Mouse (Mus musculus): ENCODE data around the gene Pmm1. TPM values are rescaled to one million over a fixed set of nuclear protein-coding genes. Genes with fewer than 3 reads are reported as not detected.
A peak's percentile ranks its signal among the peaks of the same experiment; 100 is the strongest.

Pmm1 gene
- polyA plus RNA-seq, 1 experiment from 2014 or later, result 35.1 TPM

DNA sequence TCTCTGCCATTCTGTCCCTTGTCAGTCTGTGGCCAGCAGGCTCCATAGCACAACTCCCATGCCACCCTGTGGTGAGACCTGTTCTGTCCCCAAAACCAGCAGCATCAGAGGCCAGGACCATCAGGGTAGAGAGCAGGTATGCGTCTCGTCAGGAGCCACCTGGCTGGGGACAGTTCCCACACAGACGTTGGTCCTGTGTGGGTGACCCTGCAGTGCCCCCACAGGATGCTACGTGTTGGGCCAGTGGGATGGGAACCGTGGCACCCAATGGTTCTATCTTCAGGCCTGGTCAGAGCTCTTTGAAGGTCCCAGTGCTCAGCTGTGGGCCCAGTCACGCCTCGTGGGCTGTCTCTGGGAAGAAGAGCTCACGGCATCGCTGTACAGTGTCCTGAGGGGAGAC lies 9.6 kb downstream of the Pmm1 start:
- H3K27me3 ChIP-seq (ENCODE audit: control insufficient read depth, insufficient read depth, low read length), result no peaks in the 10 kb centered on the region
- H3K4me1 ChIP-seq (replicated peaks; ENCODE audit: control insufficient read depth, insufficient read depth, low read length), result no peaks in the 10 kb centered on the region
- ATAC-seq (replicated peaks; ENCODE audit: low FRiP score), result no peak
- no peak overlapping the region for H3K27ac ChIP-seq (ENCODE audit: low read depth, low read length)
- H3K9ac ChIP-seq (ENCODE audit: low read length), result no peak overlapping the region
- H3K36me3 ChIP-seq (ENCODE audit: control insufficient read depth, insufficient read depth, low read length), result no peaks in the 10 kb centered on the region; the same call in 1 of the 2 replicates
- no peak overlapping the region for H3K4me2 ChIP-seq (ENCODE audit: low read depth, low read length, severe bottlenecking)
- WGBS, result 92% methylated on average over 9 of the region's 9 CpGs
- DNase-seq (ENCODE audit: low spot score), result peak; percentile 42
- H3K9me3 ChIP-seq (ENCODE audit: control insufficient read depth, low read length), result no peaks in the 10 kb centered on the region
- H3K4me3 ChIP-seq (ENCODE audit: low read depth, low read length), result no peak overlapping the region

DNA sequence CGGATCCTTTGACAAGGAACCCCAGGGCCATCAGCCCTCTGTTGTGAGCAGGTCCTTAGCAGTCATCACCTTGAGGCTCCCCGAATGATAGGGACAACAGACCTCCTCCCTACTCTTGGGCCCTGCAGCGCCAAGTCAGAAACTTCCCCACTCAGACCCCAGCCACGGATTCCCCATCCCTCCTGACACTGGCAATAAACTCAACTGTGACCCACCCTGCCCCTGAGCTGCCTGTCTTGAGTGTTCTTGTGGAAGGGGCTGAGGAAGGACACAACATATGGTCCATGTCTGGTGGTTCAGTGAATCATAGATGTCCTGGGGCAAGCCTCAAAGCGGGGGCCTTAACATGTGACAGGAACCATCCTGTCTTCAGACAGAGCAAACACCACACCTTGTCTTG lies 10.0 kb downstream of the Pmm1 start:
- no peaks in the 10 kb centered on the region for H3K27me3 ChIP-seq (ENCODE audit: control insufficient read depth, insufficient read depth, low read length)
- H3K27ac ChIP-seq (ENCODE audit: low read depth, low read length), result no peak overlapping the region
- no peaks in the 10 kb centered on the region; the same call in 1 of the 2 replicates for H3K36me3 ChIP-seq (ENCODE audit: control insufficient read depth, insufficient read depth, low read length)
- H3K4me2 ChIP-seq (ENCODE audit: low read depth, low read length, severe bottlenecking), result no peak overlapping the region
- no peak overlapping the region for H3K9ac ChIP-seq (ENCODE audit: low read length)
- H3K4me3 ChIP-seq (ENCODE audit: low read depth, low read length), result no peak overlapping the region
- DNase-seq (ENCODE audit: low spot score), result no peak
- H3K4me1 ChIP-seq (replicated peaks; ENCODE audit: control insufficient read depth, insufficient read depth, low read length), result no peaks in the 10 kb centered on the region
- no peak for ATAC-seq (replicated peaks; ENCODE audit: low FRiP score)
- 87% methylated on average over 5 of the region's 5 CpGs for WGBS
- H3K9me3 ChIP-seq (ENCODE audit: control insufficient read depth, low read length), result no peaks in the 10 kb centered on the region

DNA sequence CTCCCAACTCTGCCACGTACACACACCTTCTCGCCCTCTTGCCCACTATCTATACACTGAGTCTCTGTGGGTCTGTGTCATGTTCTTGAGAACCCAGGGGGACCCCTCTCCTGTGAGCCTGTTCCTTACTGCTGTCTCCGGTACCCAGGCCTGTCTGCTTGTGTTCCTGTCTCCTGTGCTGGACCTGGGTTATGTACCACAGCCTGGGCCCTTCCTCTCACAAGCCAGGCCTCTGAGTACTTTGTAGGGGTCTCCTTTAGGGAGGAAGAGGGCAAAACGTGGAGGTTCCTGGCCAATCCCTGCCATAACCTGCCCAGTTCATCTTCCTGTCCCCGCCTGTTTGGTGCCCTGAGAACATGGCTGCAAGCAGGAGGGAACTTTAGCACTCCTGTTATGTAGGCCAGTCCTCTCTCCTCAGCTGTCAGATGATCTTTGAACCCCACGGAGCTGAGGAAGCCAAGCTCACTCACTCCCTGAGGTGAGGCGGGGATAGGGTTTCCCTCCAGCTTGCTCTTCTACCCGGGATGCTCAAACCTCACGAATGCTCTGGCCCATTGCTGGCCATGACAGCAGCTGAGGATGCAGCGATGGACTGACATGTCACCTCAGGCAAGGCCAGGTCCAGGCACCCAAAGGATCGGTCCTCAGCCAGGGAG lies 11.1 kb downstream of the Pmm1 start:
- DNase-seq (ENCODE audit: low spot score), result peak; percentile 43
- no peak overlapping the region for H3K27ac ChIP-seq (ENCODE audit: low read depth, low read length)

GRCm38 (mm10) chr15:81949076-81949475 lies 11.7 kb downstream of the Pmm1 start:
- DNase-seq (ENCODE audit: low spot score) (no peak), ATAC-seq (replicated peaks; ENCODE audit: low FRiP score) (no peak)
- WGBS, result 85% methylated on average over 10 of the region's 10 CpGs
- Histone ChIP-seq H3K27ac (ENCODE audit: low read depth, low read length) (no peak overlapping the region), H3K27me3 (ENCODE audit: control insufficient read depth, insufficient read depth, low read length) (no peaks in the 10 kb centered on the region), H3K4me1 (replicated peaks; ENCODE audit: control insufficient read depth, insufficient read depth, low read length) (no peaks in the 10 kb centered on the region), H3K4me3 (ENCODE audit: low read depth, low read length) (no peak overlapping the region), H3K9me3 (ENCODE audit: control insufficient read depth, low read length) (no peaks in the 10 kb centered on the region), H3K36me3 (ENCODE audit: control insufficient read depth, insufficient read depth, low read length) (no peaks in the 10 kb centered on the region), H3K9ac (ENCODE audit: low read length) (no peak overlapping the region), H3K4me2 (ENCODE audit: low read depth, low read length, severe bottlenecking) (no peak overlapping the region)

More for the DNA sequence above, 11.1 kb downstream of the Pmm1 start:
- Histone ChIP-seq H3K36me3 (ENCODE audit: control insufficient read depth, insufficient read depth, low read length) (no peaks in the 10 kb centered on the region), H3K9me3 (ENCODE audit: control insufficient read depth, low read length) (no peaks in the 10 kb centered on the region), H3K4me1 (replicated peaks; ENCODE audit: control insufficient read depth, insufficient read depth, low read length) (no peaks in the 10 kb centered on the region), H3K27me3 (ENCODE audit: control insufficient read depth, insufficient read depth, low read length) (no peaks in the 10 kb centered on the region), H3K9ac (ENCODE audit: low read length) (no peak overlapping the region), H3K4me3 (ENCODE audit: low read depth, low read length) (no peak overlapping the region), H3K4me2 (ENCODE audit: low read depth, low read length, severe bottlenecking) (no peak overlapping the region)
- 75% methylated on average over 11 of the region's 11 CpGs for WGBS
- ATAC-seq (replicated peaks; ENCODE audit: low FRiP score), result no peak

DNA sequence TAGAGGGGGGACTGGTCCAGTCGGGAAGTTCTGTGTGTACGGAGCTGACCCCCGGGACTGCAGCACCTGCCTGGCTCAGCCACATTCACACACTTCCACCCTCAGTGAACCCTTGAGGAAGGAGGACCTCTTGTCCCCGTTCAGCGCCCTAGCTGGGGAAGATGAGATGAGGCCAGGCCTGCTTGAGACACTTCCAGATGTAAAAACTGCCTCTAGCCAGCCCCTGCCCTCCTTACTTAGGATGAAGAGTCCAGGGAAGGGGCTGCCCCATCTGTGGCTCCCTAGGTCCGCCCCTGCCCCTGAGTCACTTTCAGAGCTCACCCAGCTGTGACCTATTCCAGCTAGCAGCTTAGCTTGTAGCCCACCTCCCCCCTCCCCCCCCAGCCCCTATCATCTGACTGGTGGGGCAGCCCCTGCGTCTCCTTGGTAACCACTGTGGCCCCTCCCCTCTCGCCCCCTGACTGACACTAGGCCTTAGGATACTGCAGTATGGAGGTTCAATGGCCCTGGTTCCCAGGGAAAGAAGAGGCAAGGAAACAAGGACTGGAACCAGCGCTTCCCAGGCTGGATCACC lies 17.5 kb downstream of the Pmm1 start:
- Histone ChIP-seq H3K9ac (ENCODE audit: low read length) (peak overlapping the region; percentile 43; the same call in 1 of the 2 replicates), H3K4me1 (replicated peaks; ENCODE audit: control insufficient read depth, insufficient read depth, low read length) (peaks cover 7% of the 10 kb centered on the region; the same call in 1 of the 2 replicates), H3K27ac (ENCODE audit: low read depth, low read length) (0 out of 2 replicates have a peak overlapping the region, but pooled peaks have one; percentile 21), H3K36me3 (ENCODE audit: control insufficient read depth, insufficient read depth, low read length) (no peaks in the 10 kb centered on the region), H3K27me3 (ENCODE audit: control insufficient read depth, insufficient read depth, low read length) (no peaks in the 10 kb centered on the region), H3K9me3 (ENCODE audit: control insufficient read depth, low read length) (no peaks in the 10 kb centered on the region), H3K4me2 (ENCODE audit: low read depth, low read length, severe bottlenecking) (no peak overlapping the region), H3K4me3 (ENCODE audit: low read depth, low read length) (no peak overlapping the region)
- peak; percentile 58; the same call in 1 of the 2 replicates for ATAC-seq (replicated peaks; ENCODE audit: low FRiP score)
- WGBS, result 8% methylated on average over 9 of the region's 9 CpGs
- peak; percentile 79 for DNase-seq (ENCODE audit: low spot score)

GRCm38 (mm10) chr15:81941010-81941409 lies 19.7 kb downstream of the Pmm1 start:
- Histone ChIP-seq H3K4me2 (ENCODE audit: low read depth, low read length, severe bottlenecking) (no peak overlapping the region), H3K9me3 (ENCODE audit: control insufficient read depth, low read length) (no peaks in the 10 kb centered on the region), H3K36me3 (ENCODE audit: control insufficient read depth, insufficient read depth, low read length) (no peaks in the 10 kb centered on the region), H3K4me3 (ENCODE audit: low read depth, low read length) (no peak overlapping the region), H3K27me3 (ENCODE audit: control insufficient read depth, insufficient read depth, low read length) (no peaks in the 10 kb centered on the region; the same call in 1 of the 2 replicates), H3K27ac (ENCODE audit: low read depth, low read length) (no peak overlapping the region), H3K9ac (ENCODE audit: low read length) (no peak overlapping the region), H3K4me1 (replicated peaks; ENCODE audit: control insufficient read depth, insufficient read depth, low read length) (peaks cover 17% of the 10 kb centered on the region)
- ATAC-seq (replicated peaks; ENCODE audit: low FRiP score) (no peak), DNase-seq (ENCODE audit: low spot score) (no peak)
- whole genome bisulfite sequencing, result 93% methylated on average over 2 of the region's 2 CpGs

DNA sequence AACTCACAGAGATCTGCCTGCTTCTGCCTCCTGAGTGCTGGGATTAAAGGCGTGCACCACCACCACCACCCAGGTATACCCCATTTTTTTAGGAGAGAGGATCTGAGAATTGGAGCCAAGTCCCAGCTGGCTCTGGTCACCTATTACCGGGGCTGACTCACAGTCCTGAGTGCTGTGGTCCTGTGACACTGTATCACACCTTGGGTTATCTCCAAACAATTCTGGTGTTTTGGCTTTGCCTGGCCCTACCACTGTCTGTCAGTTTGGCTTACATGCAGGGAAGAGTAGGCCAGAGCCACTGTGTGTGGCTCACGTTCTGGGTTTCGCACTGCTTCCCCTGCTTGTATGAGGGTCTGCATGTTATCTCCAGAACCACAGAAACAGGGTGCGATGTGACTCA lies 20.5 kb downstream of the Pmm1 start:
- H3K27me3 ChIP-seq (ENCODE audit: control insufficient read depth, insufficient read depth, low read length), result no peaks in the 10 kb centered on the region; the same call in 1 of the 2 replicates
- ATAC-seq (replicated peaks; ENCODE audit: low FRiP score) (no peak), DNase-seq (ENCODE audit: low spot score) (no peak)
- H3K27ac ChIP-seq (ENCODE audit: low read depth, low read length), result no peak overlapping the region
- peaks cover 17% of the 10 kb centered on the region for H3K4me1 ChIP-seq (replicated peaks; ENCODE audit: control insufficient read depth, insufficient read depth, low read length)
- H3K4me2 ChIP-seq (ENCODE audit: low read depth, low read length, severe bottlenecking), result no peak overlapping the region
- H3K9me3 ChIP-seq (ENCODE audit: control insufficient read depth, low read length), result no peaks in the 10 kb centered on the region
- 93% methylated on average over 5 of the region's 5 CpGs for WGBS
- no peak overlapping the region for H3K9ac ChIP-seq (ENCODE audit: low read length)
- no peak overlapping the region for H3K4me3 ChIP-seq (ENCODE audit: low read depth, low read length)
- no peaks in the 10 kb centered on the region for H3K36me3 ChIP-seq (ENCODE audit: control insufficient read depth, insufficient read depth, low read length)

DNA sequence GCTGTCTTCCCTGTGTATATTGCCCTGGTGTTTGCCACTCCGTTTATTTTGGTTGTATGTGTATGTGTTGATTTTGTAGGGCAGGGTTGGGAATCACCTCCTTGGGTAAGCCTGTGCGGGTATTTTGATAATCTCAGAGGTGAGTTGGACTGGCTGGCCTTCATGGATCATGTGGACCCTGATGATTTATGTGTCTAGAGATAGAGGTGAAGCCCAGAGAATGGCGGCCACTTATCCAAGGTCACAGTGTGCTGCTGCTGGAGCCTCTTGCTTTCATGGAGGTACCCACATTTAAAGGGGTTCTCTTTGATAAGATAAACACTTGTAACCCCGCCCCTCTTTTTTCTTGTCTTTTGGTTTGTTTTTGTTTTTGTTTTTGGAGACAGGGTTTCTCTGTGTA lies 21.0 kb downstream of the Pmm1 start:
- WGBS, result 91% methylated on average over 4 of the region's 4 CpGs
- Histone ChIP-seq H3K9ac (ENCODE audit: low read length) (no peak overlapping the region), H3K4me1 (replicated peaks; ENCODE audit: control insufficient read depth, insufficient read depth, low read length) (peaks cover 17% of the 10 kb centered on the region), H3K27ac (ENCODE audit: low read depth, low read length) (no peak overlapping the region), H3K27me3 (ENCODE audit: control insufficient read depth, insufficient read depth, low read length) (no peaks in the 10 kb centered on the region; the same call in 1 of the 2 replicates), H3K9me3 (ENCODE audit: control insufficient read depth, low read length) (no peaks in the 10 kb centered on the region), H3K4me3 (ENCODE audit: low read depth, low read length) (no peak overlapping the region), H3K4me2 (ENCODE audit: low read depth, low read length, severe bottlenecking) (no peak overlapping the region), H3K36me3 (ENCODE audit: control insufficient read depth, insufficient read depth, low read length) (no peaks in the 10 kb centered on the region)
- no peak for DNase-seq (ENCODE audit: low spot score)
- ATAC-seq (replicated peaks; ENCODE audit: low FRiP score), result no peak

Measured in forebrain, embryonic 11.5 days (tissue).